Mouse (Mus musculus) urinary bladder, postnatal 36 days (tissue): ENCODE measurements at regions not wholly inside any gene's neighbourhood (a gene's known extent, or its start where the extent isn't known, plus 50 kb on each side); places are given as distances from the start of the nearest gene placed in this dataset.

Experiments used
- DNase-seq, 2 experiments: peaks; one replicate each; pipeline ENCODE4 v3.0.0; 2022; ENCODE audit warnings: low spot score in 2 of 2, mixed read lengths in 1 of 2

GRCm38 (mm10) chr9:112014796-112015195, 220.9 kb downstream of the Arpp21 start:
- no peak for DNase-seq

GRCm38 (mm10) chr9:111994401-111994800, 241.3 kb downstream of the Arpp21 start:
- DNase-seq = no peak

- DNase-seq = no peak
Observed at GRCm38 (mm10) chr9:111993844-111994243, 241.9 kb downstream of the Arpp21 start.

GRCm38 (mm10) chr9:111990060-111990459, 245.7 kb downstream of the Arpp21 start:
- no peak for DNase-seq

GRCm38 (mm10) chr9:111963405-111964037, 272.2 kb downstream of the Arpp21 start:
- DNase-seq = no peak

GRCm38 (mm10) chr9:111957799-111958198, 267.7 kb upstream of the Stac start:
- no peak for DNase-seq

- DNase-seq = no peak
Observed at GRCm38 (mm10) chr9:111939271-111940067, 249.3 kb upstream of the Stac start.

- no peak for DNase-seq
Observed at GRCm38 (mm10) chr9:111932455-111932854, 242.3 kb upstream of the Stac start.

- DNase-seq = peak; percentile 39 to 63
Observed at GRCm38 (mm10) chr9:111918275-111918940, 228.3 kb upstream of the Stac start.

- peak in 1 of 2 experiments; percentile 4 for DNase-seq
Observed at GRCm38 (mm10) chr9:111916684-111917535, 226.8 kb upstream of the Stac start.

GRCm38 (mm10) chr9:111908806-111909205, 218.7 kb upstream of the Stac start:
- DNase-seq = no peak

GRCm38 (mm10) chr9:111900196-111900595, 210.0 kb upstream of the Stac start:
- DNase-seq = no peak

- DNase-seq = no peak
Observed at GRCm38 (mm10) chr9:111897626-111898025, 207.5 kb upstream of the Stac start.

GRCm38 (mm10) chr9:111879710-111880109, 189.6 kb upstream of the Stac start:
- no peak for DNase-seq

- DNase-seq = no peak
Observed at GRCm38 (mm10) chr9:111876846-111877245, 186.7 kb upstream of the Stac start.

GRCm38 (mm10) chr9:111870466-111870865, 180.3 kb upstream of the Stac start:
- DNase-seq = no peak

- no peak for DNase-seq
Observed at GRCm38 (mm10) chr9:111869801-111870382, 179.7 kb upstream of the Stac start.

GRCm38 (mm10) chr9:111858051-111858450, 167.9 kb upstream of the Stac start:
- no peak for DNase-seq

- DNase-seq = no peak
Observed at GRCm38 (mm10) chr9:111854976-111855375, 164.8 kb upstream of the Stac start.

GRCm38 (mm10) chr9:111846366-111846765, 156.2 kb upstream of the Stac start:
- DNase-seq = no peak

- no peak for DNase-seq
Observed at GRCm38 (mm10) chr9:111841151-111841550, 151.0 kb upstream of the Stac start.
